In the genomic region with DNA sequence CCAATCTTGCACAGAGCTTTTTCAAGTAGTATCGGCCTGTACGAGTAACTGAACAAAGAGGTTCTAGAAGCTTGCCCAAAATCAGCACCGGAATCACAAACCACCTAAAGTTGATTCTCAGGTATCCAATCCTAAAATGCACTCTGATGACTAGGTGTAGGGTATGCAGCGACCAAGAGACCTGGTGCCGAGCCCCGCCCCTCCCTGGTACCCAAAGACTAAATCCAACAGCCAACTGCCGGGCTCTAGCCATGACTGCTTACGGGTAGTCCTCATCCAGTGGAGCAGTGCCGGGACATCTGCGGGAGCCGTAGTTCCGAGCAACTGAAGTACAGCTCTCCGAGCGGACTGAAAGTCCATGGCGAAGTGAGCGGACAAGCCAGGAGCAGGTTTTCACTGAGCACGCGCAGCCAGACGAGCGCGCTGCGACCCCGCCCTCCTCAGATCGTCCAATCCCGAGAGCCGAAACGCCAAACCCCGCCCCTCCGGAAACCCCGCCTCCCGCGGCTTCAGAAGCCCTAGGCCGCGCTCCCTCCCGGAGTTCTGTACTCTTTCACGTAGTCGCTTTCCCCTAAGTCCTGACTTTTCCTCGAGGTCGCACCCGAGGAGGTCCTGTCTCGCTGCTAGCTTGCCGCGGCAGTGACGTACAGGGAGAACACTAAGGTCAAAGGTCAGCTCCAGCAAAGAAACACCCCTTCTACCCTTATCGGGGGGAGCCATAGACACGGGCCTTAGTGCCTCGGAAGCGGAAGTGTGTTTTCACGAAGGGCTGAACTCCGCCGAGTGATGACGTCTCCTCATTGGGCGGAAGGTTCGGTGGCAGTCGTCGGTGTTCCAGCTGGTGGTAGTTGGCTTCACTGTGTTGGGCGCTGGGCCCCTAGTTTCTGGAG, we compare ENCODE assay signal across 7 mouse cellular contexts. TPM values are rescaled to one million over a fixed set of nuclear protein-coding genes. Genes with fewer than 3 reads are reported as not detected.
DNase-seq lines count a peak whose midpoint lies in the region; ATAC-seq and TF ChIP-seq lines count a peak whose summit lies in the region.
"Not testable (repeated sequence)": the region's sequence is repeated elsewhere in the genome, so short reads cannot be mapped to it uniquely, and the experiment has no call there.

TSS of gene Srp54b (plus strand) at position 546 of the 890 bp plus-strand sequence.

- not testable (repeated sequence) for H3K9me3 ChIP-seq in forebrain, embryonic 16.5 days (ENCODE audit: control insufficient read depth, low read length); heart, embryonic 13.5 days; intestine, embryonic 14.5 days (ENCODE audit: control insufficient read depth, low read length); lung, embryonic 14.5 days (ENCODE audit: low read depth, low read length); neural tube, embryonic 13.5 days

- intact Hi-C loops in left cerebral cortex, postnatal 10 days (cut with DNase I) = not testable (repeated sequence)

- ATAC-seq in forebrain, embryonic 16.5 days = peak; percentile 99
- peak; percentile 96 for ATAC-seq in heart, embryonic 13.5 days (ENCODE audit: extremely low read depth, insufficient number of reproducible peaks, low FRiP score, low TSS enrichment)
- ATAC-seq in intestine, embryonic 14.5 days (replicated peaks; ENCODE audit: low FRiP score, low TSS enrichment, low read depth) = peak; percentile 99
- ATAC-seq in lung, embryonic 14.5 days (ENCODE audit: insufficient read depth) = peak; percentile 98
- peak; percentile 99 for ATAC-seq in neural tube, embryonic 13.5 days (ENCODE audit: low read depth)

- H3K9ac ChIP-seq in forebrain, embryonic 16.5 days (replicated peaks; ENCODE audit: low read depth, low read length); heart, embryonic 13.5 days; intestine, embryonic 14.5 days (ENCODE audit: low read length); lung, embryonic 14.5 days; neural tube, embryonic 13.5 days: not testable (repeated sequence)

- H3K27ac ChIP-seq in brown adipose tissue, adult 24 weeks (replicated peaks; ENCODE audit: low read depth, low read length); forebrain, embryonic 16.5 days (ENCODE audit: low read length); heart, embryonic 13.5 days (replicated peaks); intestine, embryonic 14.5 days (ENCODE audit: low read depth); lung, embryonic 14.5 days (ENCODE audit: low read depth); neural tube, embryonic 13.5 days (replicated peaks): not testable (repeated sequence)

- DNase-seq in intestine, embryonic 14.5 days (ENCODE audit: low spot score); left cerebral cortex, postnatal 10 days (ENCODE audit: extremely low spot score in 1 of 2, low spot score in 2 of 2); lung, embryonic 14.5 days: not testable (repeated sequence)

- H3K4me3 ChIP-seq in brown adipose tissue, adult 24 weeks (ENCODE audit: insufficient read depth, low read depth, low read length) = peak within 1 kb of the TSS; percentile 42
- H3K4me3 ChIP-seq in forebrain, embryonic 16.5 days (replicated peaks; ENCODE audit: low read length) = peak within 1 kb of the TSS; percentile 26
- H3K4me3 ChIP-seq in heart, embryonic 13.5 days = peak within 1 kb of the TSS; percentile 41
- H3K4me3 ChIP-seq in intestine, embryonic 14.5 days (ENCODE audit: low read depth, low read length) = 0 out of 2 replicates have a peak within 1 kb of the TSS, but pooled peaks have one; percentile 11
- H3K4me3 ChIP-seq in lung, embryonic 14.5 days (ENCODE audit: low read depth, low read length) = not testable (repeated sequence)
- peak within 1 kb of the TSS; percentile 30 for H3K4me3 ChIP-seq in neural tube, embryonic 13.5 days

- no CpG with 5 or more reads among the region's 57 CpGs for WGBS in forebrain, embryonic 16.5 days
- WGBS in heart, embryonic 13.5 days = no CpG with 5 or more reads among the region's 57 CpGs
- no CpG with 5 or more reads among the region's 57 CpGs for WGBS in intestine, embryonic 14.5 days
- WGBS in lung, embryonic 14.5 days = no CpG with 5 or more reads among the region's 57 CpGs
- no CpG with 5 or more reads among the region's 57 CpGs for WGBS in neural tube, embryonic 13.5 days

- not testable (repeated sequence) for TF ChIP-seq CTCF in lung, embryonic 14.5 days (IDR thresholded peaks at IDR 0.05; ENCODE audit: low read depth)

- H3K4me2 ChIP-seq in forebrain, embryonic 16.5 days (ENCODE audit: low read length); heart, embryonic 13.5 days; intestine, embryonic 14.5 days (ENCODE audit: low read length); lung, embryonic 14.5 days: not testable (repeated sequence)
- 0 out of 2 replicates have a peak within 1 kb of the TSS, but pooled peaks have one; percentile 29 for H3K4me2 ChIP-seq in neural tube, embryonic 13.5 days

- not testable (repeated sequence) for H3K36me3 ChIP-seq in forebrain, embryonic 16.5 days (ENCODE audit: control insufficient read depth, insufficient read depth); heart, embryonic 13.5 days; intestine, embryonic 14.5 days (ENCODE audit: control insufficient read depth, insufficient read depth, low read length); lung, embryonic 14.5 days (ENCODE audit: insufficient read depth); neural tube, embryonic 13.5 days

- H3K27me3 ChIP-seq in forebrain, embryonic 16.5 days (replicated peaks; ENCODE audit: control insufficient read depth, insufficient read depth, low read length); heart, embryonic 13.5 days (replicated peaks); intestine, embryonic 14.5 days (replicated peaks; ENCODE audit: control insufficient read depth, insufficient read depth, low read length); lung, embryonic 14.5 days (ENCODE audit: insufficient read depth, low read length); neural tube, embryonic 13.5 days: not testable (repeated sequence)

- not testable (repeated sequence) for H3K4me1 ChIP-seq in brown adipose tissue, adult 24 weeks (ENCODE audit: control insufficient read depth, insufficient read depth, insufficient read length, low read length); forebrain, embryonic 16.5 days (replicated peaks; ENCODE audit: control insufficient read depth, insufficient read depth, low read length); heart, embryonic 13.5 days; intestine, embryonic 14.5 days (replicated peaks; ENCODE audit: control insufficient read depth, insufficient read depth, low read length); lung, embryonic 14.5 days (ENCODE audit: insufficient read depth); neural tube, embryonic 13.5 days (replicated peaks)

RNA-seq across cellular contexts. Expression of gene Srp54b, which starts in this region (rescaled TPM):
- 15.7 and 18.4 TPM in 2 replicates for polyA plus RNA-seq in brown adipose tissue, adult 24 weeks (2012; ENCODE audit: insufficient read depth, insufficient read length, missing spikeins)
- polyA plus RNA-seq in forebrain, embryonic 16.5 days (2015; fragmentation: Nextera tagmentation; extraction: Ambion mirVana) = 67.5 and 68.5 TPM in 2 replicates
- polyA plus RNA-seq in heart, embryonic 13.5 days (2015; fragmentation: Nextera tagmentation; extraction: Ambion mirVana) = 38.1 and 43.2 TPM in 2 replicates
- polyA plus RNA-seq in intestine, embryonic 14.5 days (2014; fragmentation: Nextera tagmentation; extraction: Ambion mirVana) = 51.8 and 58.2 TPM in 2 replicates
- 10 to 100 TPM; 52.9 to 59.1 TPM for total RNA-seq in left cerebral cortex, postnatal 10 days (2021)
- polyA plus RNA-seq in lung, embryonic 14.5 days (2014; fragmentation: Nextera tagmentation; extraction: Ambion mirVana) = 56.4 and 57.0 TPM in 2 replicates
- 65.0 and 67.9 TPM in 2 replicates for polyA plus RNA-seq in neural tube, embryonic 13.5 days (2015; fragmentation: Nextera tagmentation; extraction: Ambion mirVana)
